Mouse (Mus musculus) forebrain, embryonic 15.5 days (tissue): ENCODE measurements at regions not wholly inside any gene's neighbourhood (a gene's known extent, or its start where the extent isn't known, plus 50 kb on each side); places are given as distances from the start of the nearest gene placed in this dataset.
A peak's percentile ranks its signal among the peaks of the same experiment; 100 is the strongest.

Experiments used
- ATAC-seq: fragments of 200-750 bp; cut with Nextera tagmentation; replicated peaks from 2 replicates; pipeline ENCODE4 v1.8.0; 2017; ENCODE audit warnings: mild to moderate bottlenecking, moderate TSS enrichment, moderate library complexity
- H3K27ac ChIP-seq: fragments of 300-500 bp; sonication (generic); replicated peaks from 2 replicates; pipeline ENCODE4 v1.5.1; 2015; ENCODE audit warnings: mild to moderate bottlenecking, inconsistent platforms
- H3K27me3 ChIP-seq: fragments of 300-500 bp; sonication (generic); 2 replicates; pipeline ENCODE4 v1.6.1; 2015; ENCODE audit warnings: inconsistent platforms
- H3K36me3 ChIP-seq: fragments of 300-500 bp; sonication (generic); 2 replicates; pipeline ENCODE4 v1.6.1; 2015; ENCODE audit warnings: mild to moderate bottlenecking, inconsistent platforms
- H3K4me1 ChIP-seq: fragments of 300-500 bp; sonication (generic); 2 replicates; pipeline ENCODE4 v1.6.1; 2015; ENCODE audit warnings: inconsistent platforms
- H3K4me2 ChIP-seq: fragments of 300-500 bp; sonication (generic); replicated peaks from 2 replicates; pipeline ENCODE4 v1.6.1; 2015; ENCODE audit warnings: mild to moderate bottlenecking, inconsistent platforms
- H3K4me3 ChIP-seq: fragments of 300-500 bp; sonication (generic); 2 replicates; pipeline ENCODE4 v1.5.1; 2015; ENCODE audit warnings: mild to moderate bottlenecking, inconsistent platforms
- H3K9ac ChIP-seq: fragments of 300-500 bp; sonication (generic); replicated peaks from 2 replicates; pipeline ENCODE4 v1.6.1; 2015; ENCODE audit warnings: mild to moderate bottlenecking, inconsistent platforms
- H3K9me3 ChIP-seq: fragments of 300-500 bp; sonication (generic); 2 replicates; pipeline ENCODE4 v1.6.1; 2016; ENCODE audit warnings: inconsistent platforms
- WGBS: fragments of 180-500 bp; shearing (Covaris S2); methylation state at CpG from one replicate; pipeline ENCODE4 v1.1.7; 2015; ENCODE audit warnings: mixed read lengths; 5-methylcytosine and 5-hydroxymethylcytosine counted together

DNA sequence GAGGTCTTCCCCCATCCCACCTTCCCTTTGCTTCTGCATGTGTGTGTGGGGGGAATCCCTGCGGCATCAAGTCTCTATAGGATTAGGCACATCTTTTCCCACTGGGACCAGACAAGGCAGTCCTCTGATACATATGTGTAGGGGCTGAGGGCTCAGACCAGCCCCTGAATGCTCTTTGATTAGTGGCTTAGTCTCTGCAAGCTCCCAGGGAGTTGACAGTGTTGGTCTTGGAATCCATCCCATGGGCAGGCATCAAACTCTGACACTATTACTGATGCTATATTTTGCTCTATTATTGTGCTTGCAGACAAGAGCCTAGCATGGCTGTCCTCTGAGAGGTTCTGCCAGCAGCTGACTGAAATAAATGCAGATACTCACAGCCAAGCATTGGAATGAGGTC is 209.5 kb upstream of the Rag2 start:
- H3K4me3 ChIP-seq = no peak overlapping the region
- H3K27ac ChIP-seq = no peak overlapping the region
- no peaks in the 10 kb centered on the region for H3K4me1 ChIP-seq
- no peaks in the 10 kb centered on the region for H3K27me3 ChIP-seq
- WGBS = 74% methylated on average over 1 of the region's 1 CpGs
- no peaks in the 10 kb centered on the region for H3K36me3 ChIP-seq
- H3K9ac ChIP-seq = no peak overlapping the region
- no peak overlapping the region for H3K4me2 ChIP-seq
- no peaks in the 10 kb centered on the region for H3K9me3 ChIP-seq
- ATAC-seq = no peak

DNA sequence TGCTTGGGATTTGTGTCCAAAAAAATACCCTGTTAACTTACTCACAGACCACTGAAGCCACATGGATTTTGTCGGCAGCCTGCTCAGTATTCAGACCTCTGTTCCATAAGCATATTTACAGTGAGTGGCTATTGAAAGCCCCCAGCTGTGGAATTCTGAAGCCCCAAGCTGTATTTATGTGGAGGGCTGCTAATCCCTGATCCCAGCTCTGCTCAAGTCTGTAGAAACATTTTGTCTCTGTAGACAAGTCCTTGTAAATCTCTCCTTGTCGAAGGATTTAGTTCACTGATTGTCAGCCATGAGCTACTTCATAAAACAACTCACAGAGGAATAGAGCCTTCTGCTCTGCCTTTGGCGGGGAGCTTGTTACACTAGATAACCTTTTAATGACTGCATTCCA is 207.8 kb upstream of the Rag2 start:
- ATAC-seq = no peak
- no peaks in the 10 kb centered on the region for H3K9me3 ChIP-seq
- no peak overlapping the region for H3K4me2 ChIP-seq
- no peaks in the 10 kb centered on the region for H3K4me1 ChIP-seq
- no peaks in the 10 kb centered on the region for H3K27me3 ChIP-seq
- H3K36me3 ChIP-seq = no peaks in the 10 kb centered on the region
- H3K27ac ChIP-seq = no peak overlapping the region
- no peak overlapping the region for H3K4me3 ChIP-seq
- WGBS = 58% methylated on average over 3 of the region's 3 CpGs
- H3K9ac ChIP-seq = no peak overlapping the region

DNA sequence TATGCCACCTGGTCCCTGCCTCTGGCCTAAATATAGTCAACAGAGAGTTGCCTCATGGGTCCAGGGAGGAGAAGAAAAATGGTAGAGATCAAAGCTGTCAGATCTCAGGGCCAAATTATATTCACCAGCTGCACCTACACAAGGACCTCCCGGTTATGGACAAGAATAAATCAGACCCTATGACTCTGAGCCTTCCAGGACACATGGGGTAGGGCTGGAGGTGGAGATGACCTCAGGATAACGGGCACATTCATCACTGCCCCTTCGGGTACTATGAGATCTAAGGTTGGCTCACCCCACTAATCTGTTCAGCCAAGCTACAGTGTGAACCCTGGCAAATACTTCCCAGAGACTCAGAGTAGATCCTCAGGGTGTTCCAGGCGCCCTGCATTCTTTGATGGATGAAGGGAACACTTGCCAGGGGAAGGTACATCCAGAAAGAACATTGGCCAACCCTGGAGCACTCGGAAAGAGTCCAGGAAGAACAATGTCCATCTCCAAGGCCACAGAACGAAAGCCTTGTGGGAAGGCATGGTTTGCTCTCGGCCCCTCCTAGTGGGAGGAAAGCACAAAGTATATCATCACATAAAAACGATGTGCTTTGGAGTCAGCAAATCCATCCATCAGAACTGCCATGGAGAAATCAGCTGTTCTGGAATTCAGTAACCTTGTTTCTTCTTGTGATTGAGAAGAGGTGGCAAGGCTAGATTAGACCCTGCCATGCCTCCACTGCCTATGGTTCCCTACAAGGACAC is 191.2 kb upstream of the Rag2 start:
- no peak overlapping the region for H3K4me2 ChIP-seq
- no peaks in the 10 kb centered on the region for H3K27me3 ChIP-seq
- no peak overlapping the region for H3K4me3 ChIP-seq
- WGBS = 87% methylated on average over 8 of the region's 8 CpGs
- no peak overlapping the region for H3K27ac ChIP-seq
- no peaks in the 10 kb centered on the region for H3K4me1 ChIP-seq
- ATAC-seq = no peak
- H3K36me3 ChIP-seq = no peaks in the 10 kb centered on the region
- H3K9ac ChIP-seq = no peak overlapping the region
- no peaks in the 10 kb centered on the region for H3K9me3 ChIP-seq

DNA sequence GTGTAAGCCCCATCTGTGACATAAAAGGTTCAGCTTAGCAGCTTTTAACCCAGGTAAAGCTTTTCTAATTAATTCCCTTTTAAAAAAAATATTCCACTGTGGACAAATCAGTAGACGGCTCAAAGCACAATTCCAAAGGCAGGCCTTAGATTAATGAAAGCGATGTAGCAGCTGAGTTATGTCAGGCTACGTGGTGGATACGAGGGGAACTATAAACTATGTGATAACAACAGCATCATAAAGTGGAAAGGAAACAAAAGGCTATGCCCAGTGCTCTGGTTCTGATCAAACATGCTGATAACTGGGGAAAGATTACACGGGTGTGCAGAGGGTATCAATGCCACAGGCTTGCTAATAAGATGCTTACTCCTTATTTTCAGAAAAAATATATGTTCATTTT is 184.3 kb upstream of the Rag2 start:
- no peaks in the 10 kb centered on the region for H3K4me1 ChIP-seq
- H3K9me3 ChIP-seq = no peaks in the 10 kb centered on the region
- ATAC-seq = no peak
- no peak overlapping the region for H3K4me2 ChIP-seq
- H3K36me3 ChIP-seq = no peaks in the 10 kb centered on the region
- no peaks in the 10 kb centered on the region for H3K27me3 ChIP-seq
- H3K27ac ChIP-seq = no peak overlapping the region
- no peak overlapping the region for H3K4me3 ChIP-seq
- no peak overlapping the region for H3K9ac ChIP-seq
- WGBS = 65% methylated on average over 5 of the region's 5 CpGs

DNA sequence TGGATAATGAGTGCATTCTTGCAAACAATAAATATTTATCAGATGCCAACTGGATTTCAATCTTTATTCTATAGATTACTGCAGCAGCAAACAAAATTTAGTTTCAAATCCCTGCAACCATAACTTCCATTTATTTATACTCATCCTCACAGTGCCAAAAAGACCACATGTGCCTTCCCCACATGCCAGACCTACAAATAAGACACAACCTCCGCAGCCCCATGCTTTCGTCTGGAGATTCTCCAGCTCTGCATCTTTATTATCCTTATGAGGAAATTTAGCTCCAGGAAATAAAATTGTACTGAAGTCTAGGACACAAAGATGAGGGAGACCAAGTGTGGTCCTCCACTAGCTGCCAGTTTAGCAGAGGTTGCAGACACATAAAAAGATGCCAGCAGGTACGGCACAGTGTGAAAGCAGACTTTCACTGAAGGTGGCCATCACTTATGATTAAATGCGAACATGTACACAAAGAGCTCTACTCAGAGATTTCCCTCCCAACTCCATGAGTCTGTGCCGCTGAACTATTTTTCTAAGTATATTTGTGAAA is 183.4 kb upstream of the Rag2 start:
- H3K9ac ChIP-seq = no peak overlapping the region
- H3K27me3 ChIP-seq = no peaks in the 10 kb centered on the region
- no peak overlapping the region for H3K4me3 ChIP-seq
- no peaks in the 10 kb centered on the region for H3K4me1 ChIP-seq
- WGBS = 86% methylated on average over 5 of the region's 5 CpGs
- no peak overlapping the region for H3K4me2 ChIP-seq
- H3K27ac ChIP-seq = no peak overlapping the region
- no peaks in the 10 kb centered on the region for H3K36me3 ChIP-seq
- no peaks in the 10 kb centered on the region for H3K9me3 ChIP-seq
- ATAC-seq = no peak

DNA sequence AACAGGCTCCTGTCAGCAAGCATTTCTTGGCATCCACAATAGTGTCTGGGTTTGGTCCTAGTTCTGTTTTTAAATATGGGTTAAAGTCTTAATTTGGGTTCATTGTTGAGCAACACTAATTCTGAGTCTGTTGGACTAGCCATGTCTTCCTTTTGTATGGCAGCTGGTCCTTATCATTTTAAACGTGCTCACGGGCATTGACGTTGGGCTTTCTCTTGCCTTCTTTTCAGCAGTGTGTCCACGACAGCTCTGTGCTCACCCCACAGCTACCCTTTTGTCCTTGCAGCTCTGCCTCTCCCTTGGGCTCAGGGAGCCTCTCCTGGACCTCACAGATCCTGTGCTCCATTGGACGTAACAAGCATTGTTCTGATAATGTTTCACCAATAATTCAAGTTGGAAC is 168.9 kb upstream of the Rag2 start:
- no peak for ATAC-seq
- Histone ChIP-seq H3K4me2 (no peak overlapping the region), H3K36me3 (no peaks in the 10 kb centered on the region), H3K27ac (no peak overlapping the region), H3K9me3 (no peaks in the 10 kb centered on the region), H3K27me3 (no peaks in the 10 kb centered on the region), H3K4me1 (no peaks in the 10 kb centered on the region), H3K4me3 (no peak overlapping the region), H3K9ac (no peak overlapping the region)
- 77% methylated on average over 5 of the region's 5 CpGs for WGBS

DNA sequence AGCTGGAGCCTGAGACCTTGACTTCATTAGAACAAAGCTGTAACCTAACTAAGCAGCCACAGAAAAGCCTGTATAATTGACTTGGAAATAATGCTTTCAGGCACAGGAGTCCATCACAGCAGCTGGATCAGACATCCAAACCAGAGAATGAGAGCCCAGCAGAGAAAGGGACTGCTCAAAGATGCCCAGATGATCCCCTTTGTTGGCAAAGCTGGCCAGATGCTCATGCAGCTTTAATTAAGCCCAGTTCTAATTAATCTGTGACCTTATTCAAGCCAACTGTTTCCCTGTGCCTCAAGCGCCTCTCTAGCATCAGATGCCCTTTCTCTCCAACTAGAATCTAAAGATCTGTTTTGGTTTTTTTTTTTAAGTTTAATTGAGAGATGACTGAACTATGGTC is 165.6 kb upstream of the Rag2 start:
- no peak overlapping the region for H3K9ac ChIP-seq
- no peak overlapping the region for H3K4me3 ChIP-seq
- peaks cover 3% of the 10 kb centered on the region; the same call in 1 of the 2 replicates for H3K4me1 ChIP-seq
- ATAC-seq = no peak
- H3K9me3 ChIP-seq = no peaks in the 10 kb centered on the region
- H3K27ac ChIP-seq = no peak overlapping the region
- H3K27me3 ChIP-seq = no peaks in the 10 kb centered on the region
- no peak overlapping the region for H3K4me2 ChIP-seq
- no peaks in the 10 kb centered on the region for H3K36me3 ChIP-seq
- 38% methylated on average over 1 of the region's 1 CpGs for WGBS

DNA sequence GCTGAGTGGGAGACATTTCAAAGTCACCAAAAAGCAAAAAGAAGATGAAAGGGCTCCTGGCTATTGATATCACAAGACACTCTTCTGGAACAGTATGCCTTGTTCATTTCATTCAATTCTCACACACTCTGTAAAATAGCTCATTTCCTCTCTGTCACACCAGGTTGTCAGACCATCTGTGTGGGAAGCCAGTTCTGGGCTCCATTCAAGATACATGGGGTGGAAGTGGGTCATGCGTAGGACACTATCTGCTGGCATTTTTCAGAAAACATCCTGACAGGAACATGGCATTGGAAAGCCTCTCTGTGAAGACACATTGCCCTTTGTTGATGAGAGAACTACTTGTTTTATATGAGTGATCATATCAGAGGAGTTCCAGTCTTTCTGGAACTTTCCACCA is 162.1 kb upstream of the Rag2 start:
- peaks cover 3% of the 10 kb centered on the region; the same call in 1 of the 2 replicates for H3K4me1 ChIP-seq
- no peaks in the 10 kb centered on the region for H3K36me3 ChIP-seq
- H3K27ac ChIP-seq = no peak overlapping the region
- H3K4me3 ChIP-seq = no peak overlapping the region
- H3K27me3 ChIP-seq = no peaks in the 10 kb centered on the region
- no peak overlapping the region for H3K9ac ChIP-seq
- no peak for ATAC-seq
- H3K9me3 ChIP-seq = no peaks in the 10 kb centered on the region
- 81% methylated on average over 1 of the region's 1 CpGs for WGBS
- H3K4me2 ChIP-seq = no peak overlapping the region

DNA sequence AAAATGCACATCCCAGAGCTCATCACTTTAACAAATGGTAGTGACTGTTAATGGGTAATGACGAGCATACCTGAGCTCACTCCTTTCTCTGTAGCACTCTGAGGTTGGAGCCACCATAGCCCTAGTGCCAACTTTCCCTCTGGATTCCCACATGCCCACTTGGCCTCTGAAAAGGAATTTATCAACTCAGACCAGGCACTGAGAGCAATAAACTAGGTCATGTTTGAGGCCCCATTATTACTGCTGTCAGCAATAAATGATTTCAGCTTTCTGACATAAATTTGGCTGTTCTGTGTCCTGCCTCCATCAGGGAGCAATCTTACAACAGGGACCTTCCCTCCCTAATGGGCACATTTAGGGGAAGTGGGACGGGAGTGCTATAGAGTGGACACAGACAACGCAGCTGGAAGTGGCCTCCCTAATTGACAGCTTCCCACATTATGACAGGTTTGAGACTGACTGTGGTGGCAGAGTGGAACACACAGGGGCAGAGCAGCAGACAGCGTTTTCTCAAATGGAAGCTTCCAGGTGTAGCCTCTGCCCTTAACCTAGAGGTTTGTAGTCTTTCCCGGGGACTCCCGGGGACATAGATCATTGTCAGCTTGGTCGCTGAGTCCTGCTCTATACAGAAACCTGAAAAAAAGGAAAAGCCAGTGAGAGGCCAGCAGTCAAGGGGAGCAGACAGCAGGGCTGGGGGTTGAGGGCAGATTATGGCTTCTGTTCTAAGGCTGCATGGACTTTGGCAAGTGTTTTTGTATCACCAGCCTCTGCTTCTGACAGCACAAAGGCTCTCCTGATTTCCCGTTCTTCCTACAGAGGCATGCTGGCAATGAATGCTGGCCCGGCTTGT is 160.0 kb upstream of the Rag2 start:
- Histone ChIP-seq H3K4me2 (no peak overlapping the region), H3K36me3 (no peaks in the 10 kb centered on the region), H3K9me3 (no peaks in the 10 kb centered on the region), H3K9ac (no peak overlapping the region), H3K27me3 (no peaks in the 10 kb centered on the region), H3K4me1 (peaks cover 3% of the 10 kb centered on the region; the same call in 1 of the 2 replicates), H3K27ac (no peak overlapping the region), H3K4me3 (no peak overlapping the region)
- WGBS = 70% methylated on average over 9 of the region's 9 CpGs
- ATAC-seq = peak; percentile 26; the same call in 1 of the 2 replicates

DNA sequence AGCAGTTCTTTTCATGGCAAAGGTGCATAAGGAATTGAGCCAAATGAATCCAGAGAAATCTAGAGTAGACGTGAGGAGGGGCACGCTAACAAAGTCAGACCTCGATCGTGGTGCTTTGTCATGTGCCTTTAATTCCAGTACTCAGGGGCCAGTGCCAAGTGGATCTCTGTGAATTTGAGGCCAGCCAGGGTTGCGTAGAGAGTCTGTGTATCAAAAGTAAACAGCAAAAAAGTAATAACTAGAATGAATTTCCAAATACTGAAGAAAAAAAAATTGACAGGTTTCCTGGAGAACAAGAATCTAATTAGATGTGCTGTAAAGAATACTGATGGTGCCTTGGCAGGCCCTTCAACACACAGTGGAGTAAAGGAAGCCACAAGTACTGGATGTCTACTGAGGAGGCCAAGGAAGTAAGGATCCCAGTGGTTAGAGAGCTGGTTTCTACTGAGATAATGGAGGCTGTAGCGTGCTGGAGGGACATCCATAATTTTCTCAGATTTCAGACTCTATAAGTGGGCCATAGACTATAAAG is 153.9 kb upstream of the Rag2 start:
- Histone ChIP-seq H3K27me3 (no peaks in the 10 kb centered on the region), H3K27ac (no peak overlapping the region), H3K9me3 (no peaks in the 10 kb centered on the region), H3K4me1 (no peaks in the 10 kb centered on the region), H3K36me3 (no peaks in the 10 kb centered on the region), H3K9ac (no peak overlapping the region), H3K4me3 (no peak overlapping the region), H3K4me2 (no peak overlapping the region)
- ATAC-seq = no peak
- 81% methylated on average over 6 of the region's 6 CpGs for WGBS

DNA sequence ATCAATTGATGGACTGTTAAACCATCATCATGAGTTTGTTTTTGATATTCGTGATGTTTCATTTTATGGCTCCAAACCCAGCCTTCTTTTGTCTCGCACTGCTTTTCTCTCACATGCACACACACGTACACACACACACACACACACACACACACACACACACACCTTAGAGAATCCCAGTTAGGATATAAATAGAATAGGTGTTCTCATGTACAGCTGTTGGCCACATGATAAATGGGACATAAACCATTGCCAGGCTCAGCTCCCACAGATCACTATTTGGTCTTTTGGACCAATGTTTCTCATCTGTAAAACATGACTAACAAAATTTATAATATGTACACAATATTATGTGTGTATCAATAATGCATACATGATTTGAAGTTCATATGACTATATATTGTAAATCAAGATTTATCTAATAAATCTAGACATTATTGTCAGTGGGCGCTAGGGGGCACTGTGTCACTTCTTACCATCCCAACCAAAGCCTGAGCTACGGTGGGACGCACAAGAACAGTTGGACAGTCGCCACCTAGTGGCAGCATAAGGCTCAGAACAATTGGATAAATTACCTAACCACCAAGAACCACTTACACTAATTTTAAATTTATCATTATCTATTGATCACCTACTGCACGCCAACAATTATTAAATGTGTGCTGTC is 151.9 kb upstream of the Rag2 start:
- ATAC-seq = peak; percentile 79
- Histone ChIP-seq H3K27ac (no peak overlapping the region), H3K4me3 (no peak overlapping the region), H3K4me1 (no peaks in the 10 kb centered on the region), H3K4me2 (no peak overlapping the region), H3K9ac (no peak overlapping the region), H3K9me3 (no peaks in the 10 kb centered on the region), H3K36me3 (no peaks in the 10 kb centered on the region), H3K27me3 (no peaks in the 10 kb centered on the region)
- WGBS = 34% methylated on average over 8 of the region's 8 CpGs

DNA sequence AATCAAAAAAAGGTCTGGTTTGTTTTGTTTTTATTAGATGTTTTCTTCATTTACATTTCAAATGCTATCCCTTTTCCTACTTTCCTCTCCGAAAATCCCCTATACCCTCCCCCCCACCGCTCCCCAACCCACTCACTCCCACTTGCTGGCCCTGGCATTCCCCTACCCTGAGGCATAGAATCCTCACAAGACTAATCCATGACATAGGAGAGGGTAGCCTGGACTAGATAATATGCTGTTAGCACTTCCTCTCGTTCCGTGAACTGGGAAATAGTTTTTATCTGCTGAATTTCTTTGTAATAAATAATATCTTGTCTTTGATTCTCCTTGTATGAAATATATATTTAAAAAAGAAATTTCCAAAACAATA is 151.4 kb upstream of the Rag2 start:
- ATAC-seq = no peak
- Histone ChIP-seq H3K36me3 (no peaks in the 10 kb centered on the region), H3K4me1 (no peaks in the 10 kb centered on the region), H3K27ac (no peak overlapping the region), H3K27me3 (no peaks in the 10 kb centered on the region), H3K4me2 (no peak overlapping the region), H3K9ac (no peak overlapping the region), H3K4me3 (no peak overlapping the region), H3K9me3 (no peaks in the 10 kb centered on the region)
- 89% methylated on average over 4 of the region's 4 CpGs for WGBS
